Mouse (Mus musculus): Measurements from ENCODE around the gene Hba-a2.

Gene Hba-a2

GRCm38 (mm10) chr11:32324609-32325008 lies 28.3 kb downstream of the Hba-a2 start:
- H3K36me3 ChIP-seq (ENCODE audit: control insufficient read depth, insufficient read depth, low read length, poor library complexity, severe bottlenecking) = no peaks in the 10 kb centered on the region
- DNase-seq (ENCODE audit: low read depth, low spot score) = peak; percentile 86
- no peaks in the 10 kb centered on the region for H3K27me3 ChIP-seq (ENCODE audit: control insufficient read depth, insufficient read depth, low read length, poor library complexity, severe bottlenecking)

GRCm38 (mm10) chr11:32331075-32331474 lies 34.8 kb downstream of the Hba-a2 start:
- H3K36me3 ChIP-seq (ENCODE audit: control insufficient read depth, insufficient read depth, low read length, poor library complexity, severe bottlenecking) = no peaks in the 10 kb centered on the region
- DNase-seq (ENCODE audit: low read depth, low spot score) = no peak

DNA sequence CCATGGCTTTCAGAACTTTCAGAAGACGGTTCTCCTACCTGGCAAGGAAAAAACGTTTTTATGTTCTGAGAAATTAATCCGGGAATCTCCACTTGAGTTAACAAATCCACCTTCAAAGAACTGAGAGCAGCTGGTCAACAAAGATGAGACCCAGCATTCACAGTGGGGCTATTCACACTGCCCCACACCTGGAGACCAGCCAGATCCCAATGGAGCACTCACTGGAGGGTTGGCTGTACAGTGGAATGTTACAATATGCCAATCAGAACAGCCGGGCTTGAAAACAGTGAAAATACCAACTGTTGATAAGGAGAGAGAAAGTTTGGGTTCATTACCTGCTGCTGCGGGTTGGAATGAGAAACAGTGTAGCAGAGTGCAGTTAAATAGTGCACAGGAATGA lies 35.6 kb downstream of the Hba-a2 start:
- Histone ChIP-seq H3K27me3 (ENCODE audit: control insufficient read depth, insufficient read depth, low read length, poor library complexity, severe bottlenecking) (no peaks in the 10 kb centered on the region), H3K36me3 (ENCODE audit: control insufficient read depth, insufficient read depth, low read length, poor library complexity, severe bottlenecking) (no peaks in the 10 kb centered on the region)
- no peak for DNase-seq (ENCODE audit: low read depth, low spot score)

More at GRCm38 (mm10) chr11:32331075-32331474, 34.8 kb downstream of the Hba-a2 start:
- no peaks in the 10 kb centered on the region for H3K27me3 ChIP-seq (ENCODE audit: control insufficient read depth, insufficient read depth, low read length, poor library complexity, severe bottlenecking)

DNA sequence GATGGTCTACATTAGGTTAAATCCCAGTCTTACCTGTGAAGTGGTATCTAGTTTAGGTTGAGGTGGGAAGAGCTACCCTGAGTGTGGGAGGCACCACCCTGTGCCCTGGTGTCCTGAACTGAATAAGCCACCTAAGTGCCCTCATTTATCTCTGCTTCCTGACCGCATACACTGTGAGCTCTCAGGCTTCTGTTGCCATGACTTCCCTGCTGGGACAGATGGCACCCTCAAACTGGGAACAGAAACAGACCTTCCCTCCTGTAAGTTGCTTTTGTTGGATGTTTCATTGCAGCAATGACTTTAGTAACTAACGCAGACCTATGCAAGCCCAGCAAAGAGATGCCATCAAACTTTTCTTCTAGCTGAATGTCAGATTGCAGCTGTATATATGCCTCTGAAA lies 36.9 kb downstream of the Hba-a2 start:
- no peaks in the 10 kb centered on the region for H3K36me3 ChIP-seq (ENCODE audit: control insufficient read depth, insufficient read depth, low read length, poor library complexity, severe bottlenecking)
- no peak for DNase-seq (ENCODE audit: low read depth, low spot score)
- no peaks in the 10 kb centered on the region for H3K27me3 ChIP-seq (ENCODE audit: control insufficient read depth, insufficient read depth, low read length, poor library complexity, severe bottlenecking)

- Histone ChIP-seq H3K27me3 (ENCODE audit: control insufficient read depth, insufficient read depth, low read length, poor library complexity, severe bottlenecking) (no peaks in the 10 kb centered on the region), H3K36me3 (ENCODE audit: control insufficient read depth, insufficient read depth, low read length, poor library complexity, severe bottlenecking) (no peaks in the 10 kb centered on the region)
- DNase-seq (ENCODE audit: low read depth, low spot score) = no peak
These were observed 40.2 kb downstream of the Hba-a2 start for GRCm38 (mm10) chr11:32336435-32336907.

GRCm38 (mm10) chr11:32339131-32339531 lies 42.8 kb downstream of the Hba-a2 start:
- no peaks in the 10 kb centered on the region for H3K27me3 ChIP-seq (ENCODE audit: control insufficient read depth, insufficient read depth, low read length, poor library complexity, severe bottlenecking)
- no peaks in the 10 kb centered on the region for H3K36me3 ChIP-seq (ENCODE audit: control insufficient read depth, insufficient read depth, low read length, poor library complexity, severe bottlenecking)
- DNase-seq (ENCODE audit: low read depth, low spot score) = no peak

DNA sequence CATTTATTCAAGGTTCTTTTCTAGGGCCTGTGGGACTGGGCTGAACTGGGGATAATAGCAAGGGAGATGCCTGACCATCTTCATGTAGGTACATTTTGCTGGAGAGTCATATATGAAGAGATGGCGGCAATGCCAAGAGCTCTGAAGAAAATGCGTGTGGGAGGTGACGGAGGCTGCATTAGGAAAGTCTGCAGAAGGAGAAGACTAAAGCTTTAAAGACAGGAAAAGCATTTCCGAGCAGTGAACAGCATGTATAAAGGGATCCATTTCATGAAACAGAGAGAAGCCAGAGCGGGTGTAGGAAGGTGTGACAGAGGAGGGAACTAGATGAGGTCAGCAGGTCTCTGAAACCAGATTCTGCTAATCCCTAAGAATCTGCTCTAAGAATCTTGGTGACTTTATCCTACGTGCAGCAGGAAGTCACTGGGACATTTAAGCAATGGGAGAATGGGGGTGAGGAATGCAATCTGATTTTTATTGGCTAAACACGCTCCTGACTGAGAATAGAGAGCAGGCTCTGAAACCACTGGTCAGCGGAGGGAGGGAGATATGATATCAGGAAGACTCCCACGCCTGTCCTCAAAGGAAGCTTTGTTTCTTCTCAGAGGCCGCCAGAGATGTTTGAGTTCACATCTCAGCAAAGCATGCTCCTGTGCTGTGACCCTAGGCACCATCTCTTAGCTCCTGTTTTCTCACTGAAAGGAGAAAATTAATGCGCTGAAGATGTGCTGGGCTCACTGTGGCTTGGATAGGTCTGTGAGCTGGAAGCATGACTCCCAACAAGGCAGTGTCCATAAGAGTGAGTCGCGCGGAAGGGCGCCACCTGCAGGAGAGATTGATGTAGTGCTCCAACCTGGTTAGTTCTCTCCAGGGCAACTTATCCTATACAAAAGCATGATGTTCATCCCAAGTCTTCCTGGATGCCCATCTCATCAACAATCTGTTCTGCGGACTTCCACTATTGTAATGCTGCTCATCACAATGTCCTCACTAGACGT lies 44.5 kb downstream of the Hba-a2 start:
- Histone ChIP-seq H3K36me3 (ENCODE audit: control insufficient read depth, insufficient read depth, low read length, poor library complexity, severe bottlenecking) (no peaks in the 10 kb centered on the region), H3K27me3 (ENCODE audit: control insufficient read depth, insufficient read depth, low read length, poor library complexity, severe bottlenecking) (no peaks in the 10 kb centered on the region)
- peak; percentile 33 for DNase-seq (ENCODE audit: low read depth, low spot score)

- no peaks in the 10 kb centered on the region for H3K36me3 ChIP-seq (ENCODE audit: control insufficient read depth, insufficient read depth, low read length, poor library complexity, severe bottlenecking)
- peak; percentile 43 for DNase-seq (ENCODE audit: low read depth, low spot score)
- H3K27me3 ChIP-seq (ENCODE audit: control insufficient read depth, insufficient read depth, low read length, poor library complexity, severe bottlenecking) = no peaks in the 10 kb centered on the region
These were observed 46.5 kb downstream of the Hba-a2 start for GRCm38 (mm10) chr11:32342770-32343191.

DNA sequence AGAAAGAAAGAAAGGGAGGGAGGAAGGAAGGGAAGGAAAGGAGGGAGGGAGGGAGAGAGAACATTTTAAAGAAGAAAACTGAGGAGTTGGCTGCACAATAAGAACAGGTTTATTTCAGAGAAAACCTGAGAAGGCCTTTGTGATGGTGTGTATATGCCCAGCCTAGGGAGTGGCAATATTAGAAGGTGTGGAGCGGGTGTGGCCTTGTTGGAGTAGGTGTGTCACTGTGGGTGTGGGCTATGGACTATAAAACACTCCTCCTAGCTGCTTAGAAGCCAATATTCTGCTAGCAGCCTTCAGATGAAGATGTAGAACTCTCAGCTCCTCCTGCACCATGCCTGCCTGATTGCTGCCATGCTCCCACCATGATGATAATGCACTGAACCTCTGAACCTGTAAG lies 47.1 kb downstream of the Hba-a2 start:
- Histone ChIP-seq H3K36me3 (ENCODE audit: control insufficient read depth, insufficient read depth, low read length, poor library complexity, severe bottlenecking) (no peaks in the 10 kb centered on the region), H3K27me3 (ENCODE audit: control insufficient read depth, insufficient read depth, low read length, poor library complexity, severe bottlenecking) (no peaks in the 10 kb centered on the region)
- DNase-seq (ENCODE audit: low read depth, low spot score) = no peak

DNA sequence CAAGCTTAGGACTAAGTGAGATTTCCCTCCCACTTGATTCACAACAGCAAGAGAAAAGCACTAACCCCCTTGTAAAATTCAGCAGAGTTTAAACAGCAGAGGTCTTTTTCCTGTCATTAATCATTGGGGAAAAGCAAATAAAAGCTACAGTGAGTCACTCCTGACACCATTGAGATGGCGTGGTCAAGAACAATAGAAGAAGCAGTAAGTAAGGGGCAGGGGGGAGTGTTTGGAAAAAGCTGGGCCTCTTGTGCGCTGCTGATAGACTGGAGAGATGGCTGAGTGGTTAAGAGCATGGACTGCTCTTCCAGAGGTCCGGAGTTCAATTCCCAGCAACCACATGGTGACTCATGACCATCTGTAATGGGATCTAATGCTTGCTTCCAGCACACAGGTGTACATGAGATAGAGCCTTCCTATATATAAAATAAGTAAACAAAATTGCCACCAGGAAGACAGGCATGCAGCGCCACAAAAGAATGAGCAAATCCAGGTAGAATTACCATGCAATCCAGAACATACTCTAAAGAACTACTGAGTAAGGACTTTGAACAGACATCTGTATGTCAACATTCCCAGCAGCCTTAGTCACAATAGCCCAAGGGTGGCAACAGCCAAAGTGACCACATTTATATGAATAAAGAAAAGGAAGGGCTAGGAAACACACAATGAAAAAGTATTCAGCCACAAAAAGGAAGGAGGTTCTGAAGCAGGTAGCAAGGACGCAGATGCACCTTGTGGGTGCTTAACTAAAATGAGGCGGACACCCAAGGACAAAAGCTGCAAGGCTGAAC lies 49.4 kb downstream of the Hba-a2 start:
- Histone ChIP-seq H3K27me3 (ENCODE audit: control insufficient read depth, insufficient read depth, low read length, poor library complexity, severe bottlenecking) (no peaks in the 10 kb centered on the region; the same call in 1 of the 2 replicates), H3K36me3 (ENCODE audit: control insufficient read depth, insufficient read depth, low read length, poor library complexity, severe bottlenecking) (no peaks in the 10 kb centered on the region)
- no peak for DNase-seq (ENCODE audit: low read depth, low spot score)
